In the genomic region with DNA sequence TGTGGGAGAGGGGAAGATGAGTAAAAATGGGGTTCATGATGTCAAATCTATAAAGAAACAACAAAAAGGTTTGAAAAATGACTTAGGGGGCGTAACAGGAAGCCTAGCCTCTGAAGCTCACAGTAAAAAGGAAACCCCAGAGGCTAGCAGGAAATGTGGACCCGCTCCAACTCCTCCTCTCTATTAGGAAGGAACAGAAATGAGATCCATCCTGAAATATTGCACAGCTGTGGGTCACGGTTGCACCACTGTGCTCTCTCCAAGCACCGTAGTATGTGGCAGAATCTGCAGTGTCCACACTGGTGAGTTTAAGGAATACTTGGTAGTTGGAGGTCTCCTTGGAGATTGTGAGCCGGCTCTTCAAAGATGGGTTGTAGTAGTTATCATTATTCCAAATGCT, we compare ENCODE assay signal across 25 mouse cellular contexts.
DNase-seq lines count a peak whose midpoint lies in the region; ATAC-seq lines count a peak whose summit lies in the region.
"Had no signal": no experiment of that assay in that cellular context is flagged by ENCODE, and none has a peak within 500 bp of the region (broad histone marks: within the 10 kb centered on the region; RNA-seq: fewer than 3 reads in every experiment).

No protein-coding gene starts in this region.

- H3K4me3 ChIP-seq in midbrain, embryonic 13.5 days (replicated peaks): no peak overlapping the region
- H3K4me3 ChIP-seq: embryonic facial prominence, embryonic 10.5 days; embryonic facial prominence, embryonic 12.5 days; forebrain, embryonic 13.5 days; forebrain, embryonic 15.5 days had no signal

- H3K36me3 ChIP-seq in midbrain, embryonic 13.5 days: no peaks in the 10 kb centered on the region
- H3K36me3 ChIP-seq: embryonic facial prominence, embryonic 10.5 days; embryonic facial prominence, embryonic 12.5 days; forebrain, embryonic 15.5 days; G1E had no signal

- peak; percentile 45 for DNase-seq in 416B (ENCODE audit: low read depth)
- DNase-seq in lung, postnatal 25 days (ENCODE audit: low spot score): no peak
- no peak for DNase-seq in embryo, embryonic 10.5 days (ENCODE audit: low spot score)
- DNase-seq: adrenal gland, adult 8-10 months; adrenal gland, postnatal 14 days; adrenal gland, postnatal 36 days; B cell, adult 2 months; cerebellum, adult 11-12 months; cerebellum, adult 2 months; cerebellum, adult 9-10 months; cerebellum, postnatal 10 days; cerebellum, postnatal 25 days; forebrain, postnatal 0 days had no signal

- no peak overlapping the region for H3K9ac ChIP-seq in midbrain, embryonic 13.5 days (replicated peaks)
- H3K9ac ChIP-seq: embryonic facial prominence, embryonic 12.5 days; forebrain, embryonic 13.5 days; forebrain, embryonic 15.5 days; forebrain, postnatal 0 days had no signal

- H3K9me3 ChIP-seq in midbrain, embryonic 13.5 days: peaks cover 44% of the 10 kb centered on the region

- no peak overlapping the region for H3K4me2 ChIP-seq in midbrain, embryonic 13.5 days (replicated peaks)
- H3K4me2 ChIP-seq: embryonic facial prominence, embryonic 12.5 days; forebrain, embryonic 13.5 days; forebrain, embryonic 15.5 days had no signal

- no peaks in the 10 kb centered on the region for H3K4me1 ChIP-seq in midbrain, embryonic 13.5 days (replicated peaks)
- H3K4me1 ChIP-seq: embryonic facial prominence, embryonic 10.5 days; embryonic facial prominence, embryonic 12.5 days; forebrain, embryonic 13.5 days; forebrain, embryonic 15.5 days had no signal

- peak; percentile 47 for ATAC-seq in common myeloid progenitor, adult 5-6 weeks (replicated peaks; ENCODE audit: low read depth, poor library complexity, severe bottlenecking)
- ATAC-seq in megakaryocyte, adult 5-6 weeks (ENCODE audit: poor library complexity, severe bottlenecking): 0 out of 2 replicates have a peak, but pooled peaks have one; percentile 17
- no peak for ATAC-seq in midbrain, embryonic 13.5 days
- ATAC-seq: activated CD4-positive, CD25-positive, alpha-beta regulatory T cell, adult 4 months; CD4-positive, CD25-positive, alpha-beta regulatory T cell, adult 4 months; forebrain, embryonic 13.5 days; forebrain, embryonic 15.5 days; forebrain, postnatal 0 days; Patski had no signal

- no peaks in the 10 kb centered on the region for H3K27me3 ChIP-seq in midbrain, embryonic 13.5 days
- H3K27me3 ChIP-seq: CH12.LX; embryonic facial prominence, embryonic 12.5 days; forebrain, embryonic 13.5 days; forebrain, embryonic 15.5 days; Patski had no signal

- H3K27ac ChIP-seq in midbrain, embryonic 13.5 days: no peak overlapping the region
- H3K27ac ChIP-seq: embryonic facial prominence, embryonic 10.5 days; embryonic facial prominence, embryonic 12.5 days; forebrain, embryonic 13.5 days; forebrain, embryonic 15.5 days had no signal

- 83% methylated on average over 5 of the region's 5 CpGs for WGBS in midbrain, embryonic 13.5 days
